Mouse (Mus musculus) B cell, adult 2 months (primary cell): ENCODE data around the gene Pym1.

Source experiments
- DNase-seq, 2 experiments: peaks; one replicate each; pipeline ENCODE4 v3.0.0; 2022

Pym1 gene

DNA sequence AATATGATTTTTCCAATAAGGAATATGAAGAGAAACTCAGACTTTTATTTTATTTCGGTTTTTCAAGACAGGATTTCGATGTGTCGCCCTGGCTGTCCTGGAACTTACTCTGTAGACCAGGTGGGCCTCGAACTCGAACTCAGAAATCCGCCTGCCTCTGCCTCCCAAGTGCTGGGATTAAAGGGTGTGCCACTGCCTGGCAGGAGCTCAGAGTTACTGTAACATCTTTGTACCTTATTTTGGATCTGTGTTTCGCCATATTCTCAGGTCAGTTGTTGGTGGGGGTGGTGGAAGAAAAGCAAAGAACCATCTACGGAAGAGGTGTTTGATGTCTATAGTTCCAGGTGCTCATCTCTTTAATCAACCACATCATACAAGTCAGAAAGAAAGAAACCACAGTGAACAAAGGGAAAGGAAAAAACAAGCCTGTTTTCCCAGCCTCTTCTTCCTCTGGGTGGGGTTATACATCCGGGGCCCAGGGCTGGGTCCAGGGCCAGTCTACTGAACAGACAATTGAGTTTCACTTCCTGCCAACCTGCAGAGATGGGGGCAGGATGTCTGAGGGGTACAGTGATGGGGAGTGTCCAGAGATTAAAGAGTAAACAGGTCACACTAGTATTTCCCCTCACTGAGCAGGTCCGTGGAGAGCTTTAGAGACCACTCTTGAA, 1.6 kb upstream of the Pym1 start:
- peak; percentile 77 to 82 for DNase-seq

DNA sequence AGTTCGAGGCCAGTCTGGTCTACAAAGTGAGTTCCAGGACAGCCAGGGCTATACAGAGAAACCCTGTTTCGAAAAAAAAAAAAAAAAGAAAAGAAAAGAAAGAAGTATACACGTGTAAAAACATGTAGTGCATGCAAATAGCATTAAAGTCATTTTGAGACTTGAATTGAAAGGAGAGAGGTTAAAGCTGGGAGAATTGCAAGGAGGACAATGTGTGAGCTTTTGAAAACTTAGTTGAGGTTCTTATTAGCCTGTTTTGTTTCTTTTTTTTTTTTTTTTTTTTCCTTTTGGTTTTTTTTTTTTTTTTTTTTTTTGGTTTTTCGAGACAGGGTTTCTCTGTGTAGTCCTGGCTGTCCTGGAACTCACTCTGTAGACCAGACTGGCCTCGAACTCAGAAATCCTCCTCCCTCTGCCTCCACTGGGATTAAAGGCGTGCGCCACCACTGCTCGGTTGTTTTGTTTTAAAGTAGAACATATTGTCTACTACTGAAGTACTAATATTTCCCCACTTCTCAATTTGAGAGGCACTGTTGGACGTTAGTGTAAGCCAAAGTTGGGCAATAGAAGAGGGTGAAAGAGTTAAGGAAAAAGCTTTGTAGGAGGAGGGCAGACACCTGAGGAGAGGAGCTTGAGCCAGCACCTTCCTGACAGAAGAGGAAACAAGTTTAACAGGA, 580 bp upstream of the Pym1 start:
- no peak for DNase-seq

DNA sequence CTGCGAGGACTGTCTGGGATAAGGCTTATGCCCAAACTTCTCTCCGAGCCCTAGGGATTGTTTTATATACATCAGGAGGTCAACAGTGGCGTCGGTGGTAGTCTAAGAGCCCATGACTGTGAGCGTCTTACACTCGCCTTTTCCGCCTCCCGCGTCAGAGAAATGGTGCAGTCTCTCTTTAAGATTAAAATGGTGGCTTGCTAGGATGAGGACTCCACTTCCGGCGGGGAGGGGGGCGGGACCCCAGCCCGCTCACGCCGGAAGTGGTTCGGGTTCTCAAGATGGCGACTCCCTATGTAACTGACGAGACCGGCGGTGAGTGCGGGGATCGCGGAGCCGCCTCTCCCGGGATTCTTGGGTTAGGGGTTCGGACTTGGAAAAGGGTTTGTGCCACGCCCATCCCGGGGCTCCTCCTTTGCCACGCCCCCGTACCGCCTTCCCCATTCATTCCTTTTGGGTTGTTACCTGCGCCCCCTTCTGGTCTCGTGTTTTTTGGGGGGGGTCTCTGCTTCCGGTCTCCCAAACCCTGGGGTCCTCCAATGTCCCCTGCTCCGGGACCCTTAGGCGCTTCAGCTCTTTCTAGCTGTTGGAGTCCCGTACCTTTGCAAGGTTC, 669 bp downstream of the Pym1 start:
- DNase-seq: peak; percentile 79

DNA sequence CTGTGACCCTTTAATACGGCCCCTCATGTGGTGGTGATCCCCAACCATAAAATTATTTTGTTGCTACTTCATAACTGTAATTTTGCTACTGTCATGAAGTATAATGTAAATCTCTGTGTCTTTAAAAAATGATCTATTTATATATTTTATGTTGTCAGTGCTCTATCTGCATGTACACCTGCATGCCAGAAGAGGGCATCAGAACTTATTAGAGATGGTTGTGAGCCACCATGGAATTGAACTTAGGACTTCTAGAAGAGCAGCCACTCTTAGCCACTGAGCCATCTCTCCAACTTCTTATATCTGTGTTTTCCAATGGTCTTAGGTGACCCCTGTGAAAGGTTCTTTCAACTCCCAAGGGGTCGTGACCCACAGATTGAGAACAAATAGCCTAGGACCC, 25.2 kb downstream of the Pym1 start:
- DNase-seq: peak; percentile 18 to 29

GRCm38 (mm10) chr10:128773685-128774084, 26.0 kb downstream of the Pym1 start:
- peak; percentile 16 to 22 for DNase-seq

GRCm38 (mm10) chr10:128778441-128778840, 30.8 kb downstream of the Pym1 start:
- no peak for DNase-seq

DNA sequence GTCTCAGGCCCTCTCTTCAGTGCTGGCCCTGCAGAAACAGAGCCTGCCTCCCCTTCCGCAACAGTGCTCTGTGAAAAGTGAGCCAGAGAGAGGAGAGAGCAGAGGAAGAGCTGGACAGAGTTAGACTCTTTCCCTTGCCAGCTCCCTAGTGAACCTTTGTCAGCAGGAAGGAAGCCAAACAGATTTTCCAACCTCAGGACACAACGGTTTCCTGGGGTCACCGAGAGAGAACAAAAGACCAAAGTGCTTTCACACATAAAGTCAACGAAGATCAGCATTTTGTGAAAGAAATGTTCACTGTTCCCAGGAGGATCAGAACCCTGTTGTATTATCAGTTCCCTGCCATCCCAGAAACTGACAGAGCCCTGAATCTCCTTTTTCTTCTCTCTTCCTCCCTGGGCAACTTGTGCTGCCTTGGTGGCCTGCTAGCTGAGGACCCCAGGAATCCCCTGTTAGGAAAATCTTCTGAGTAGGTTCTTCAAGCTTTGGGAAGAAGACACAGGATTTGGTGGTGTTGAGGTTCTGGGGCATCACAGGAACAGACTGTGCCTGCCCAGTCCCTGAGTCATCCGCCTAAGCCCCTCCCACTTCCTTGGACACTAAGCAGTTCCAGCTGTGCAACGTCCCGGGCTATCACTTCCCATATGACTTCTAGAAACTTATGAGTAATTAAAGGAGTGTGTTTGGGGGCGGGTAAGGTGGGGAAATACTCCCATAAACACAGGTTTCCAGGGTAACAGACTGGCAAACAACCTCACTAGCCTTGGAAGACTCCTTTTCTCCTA, 31.5 kb downstream of the Pym1 start:
- peak; percentile 10 to 16 for DNase-seq

DNA sequence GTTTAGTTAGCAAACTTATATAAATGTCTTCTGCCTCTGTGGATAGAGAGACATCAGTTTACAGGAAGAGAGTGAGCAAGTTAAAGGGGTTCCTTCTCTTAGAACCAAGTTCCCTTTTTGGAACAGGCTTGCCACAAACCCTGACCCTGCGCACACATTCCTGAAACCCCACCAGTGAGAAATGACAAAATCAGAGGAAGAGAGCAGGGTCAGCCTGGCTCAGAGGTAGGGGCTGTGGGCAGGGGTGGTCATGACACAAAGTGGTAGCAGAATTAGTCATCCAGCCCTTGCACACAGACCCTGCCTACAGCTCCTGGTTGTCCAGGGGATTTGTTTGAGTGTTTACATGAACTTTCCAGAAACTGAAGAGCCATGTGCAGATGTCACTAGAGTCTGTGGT, 32.5 kb downstream of the Pym1 start:
- no peak for DNase-seq

GRCm38 (mm10) chr10:128790398-128791124, 42.9 kb downstream of the Pym1 start, which contains the start of gene Mmp19:
Mmp19 (plus strand) TSS chr10:128790910.
- no peak for DNase-seq

DNA sequence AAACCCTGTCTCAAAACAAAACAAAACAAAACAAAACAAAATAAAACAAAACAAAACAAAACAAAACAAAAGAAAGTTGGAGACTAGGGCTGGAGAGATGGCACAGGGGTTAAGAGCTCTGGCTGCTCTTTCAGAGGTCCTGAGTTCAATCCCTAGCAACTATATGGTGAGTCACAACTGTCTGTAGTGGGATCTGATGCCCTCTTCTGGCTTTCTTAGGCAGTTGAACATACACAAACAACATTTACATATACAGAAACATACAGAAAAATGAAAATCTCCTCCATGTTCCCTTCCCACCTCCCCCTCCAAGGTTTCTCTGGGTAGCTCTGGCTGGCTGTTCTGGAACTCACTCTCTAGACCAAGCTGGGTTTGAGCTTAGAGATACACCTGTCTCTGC, 44.4 kb downstream of the Pym1 start:
- DNase-seq: no peak

- no peak for DNase-seq
These were observed 45.6 kb downstream of the Pym1 start for GRCm38 (mm10) chr10:128793258-128793657.

GRCm38 (mm10) chr10:128794391-128794790, 46.7 kb downstream of the Pym1 start:
- DNase-seq: no peak

GRCm38 (mm10) chr10:128795581-128795980, 47.9 kb downstream of the Pym1 start:
- DNase-seq: no peak

GRCm38 (mm10) chr10:128798676-128799075, 51.0 kb downstream of the Pym1 start:
- no peak for DNase-seq

- DNase-seq: no peak
These were observed 54.3 kb downstream of the Pym1 start for GRCm38 (mm10) chr10:128801981-128802495.

GRCm38 (mm10) chr10:128802956-128803355, 55.3 kb downstream of the Pym1 start:
- DNase-seq: no peak

GRCm38 (mm10) chr10:128803361-128803760, 55.7 kb downstream of the Pym1 start:
- DNase-seq: no peak

- DNase-seq: no peak
These were observed 56.1 kb downstream of the Pym1 start, which contains the start of gene Dnajc14 for GRCm38 (mm10) chr10:128803771-128804270. Dnajc14 (plus strand) TSS chr10:128804062.

DNA sequence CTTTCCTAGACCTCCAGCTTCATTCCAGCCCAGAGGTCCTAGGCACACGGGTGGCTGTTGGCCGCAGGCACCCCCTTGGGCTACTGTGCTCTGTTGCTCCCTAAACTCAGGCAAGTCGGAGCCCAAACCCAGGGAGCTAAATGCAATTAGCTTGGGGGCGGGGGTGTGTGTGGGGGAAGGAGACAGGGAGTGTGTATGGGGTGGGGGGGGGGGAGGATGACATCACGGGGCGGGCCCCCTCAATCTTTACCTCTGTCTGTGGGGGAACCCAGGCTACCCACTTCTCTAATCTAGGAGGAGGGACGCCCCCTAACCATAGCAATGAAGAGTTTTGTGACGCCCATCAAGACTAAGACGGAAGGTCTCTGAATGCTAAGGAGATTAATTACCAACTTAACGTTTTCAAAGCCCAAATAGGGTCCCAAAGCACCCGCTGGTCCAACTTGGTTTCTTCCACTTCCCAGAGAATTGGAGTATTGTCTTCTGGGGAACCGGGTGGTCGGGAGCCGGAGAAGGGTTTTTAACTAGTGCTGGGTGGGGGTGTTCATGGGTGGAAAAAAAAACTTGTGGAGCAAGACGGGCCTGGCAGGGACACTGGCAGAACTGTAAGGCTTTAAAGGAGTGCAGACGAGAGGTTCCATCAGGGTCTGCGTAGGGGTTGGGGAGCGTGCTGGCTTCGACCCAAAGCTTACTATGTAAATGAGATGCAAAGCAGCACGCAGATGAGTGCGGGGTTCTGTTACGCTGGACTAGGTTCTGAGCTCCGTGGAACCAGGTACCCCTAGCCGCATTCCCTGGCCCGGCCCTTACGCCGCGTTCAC, 56.8 kb downstream of the Pym1 start, which contains the start of gene Tmem198b:
Tmem198b (minus strand) TSS at position 100 of the 821 bp plus-strand sequence.
- peak; percentile 75 to 77 for DNase-seq

- DNase-seq: peak; percentile 95 to 96
These were observed 57.7 kb downstream of the Pym1 start for GRCm38 (mm10) chr10:128805092-128806000.
